Mouse (Mus musculus) liver, embryonic 11.5 days (tissue): ENCODE measurements at regions not wholly inside any gene's neighbourhood (a gene's known extent, or its start where the extent isn't known, plus 50 kb on each side); places are given as distances from the start of the nearest gene placed in this dataset.

Experiments used
- ATAC-seq: fragments of 200-750 bp; cut with Nextera tagmentation; replicated peaks from 2 replicates; pipeline ENCODE4 v1.8.0; 2017; ENCODE audit warnings: moderate number of reproducible peaks, mild to moderate bottlenecking, moderate TSS enrichment, moderate library complexity; ENCODE audit not compliant: low FRiP score
- DNase-seq: peaks from one replicate; pipeline ENCODE4 v3.0.0-alpha.2; 2017; ENCODE audit warnings: low spot score
- H3K27ac ChIP-seq: fragments of 300-500 bp; sonication (generic); 2 replicates; pipeline ENCODE4 v1.5.1; 2014; ENCODE audit warnings: mild to moderate bottlenecking, low read depth, low read length, control low read depth
- H3K27me3 ChIP-seq: fragments of 300-500 bp; sonication (generic); replicated peaks from 2 replicates; pipeline ENCODE4 v1.6.1; 2014; ENCODE audit warnings: low read length, mixed read lengths; ENCODE audit not compliant: control insufficient read depth, insufficient read depth
- H3K36me3 ChIP-seq: fragments of 300-500 bp; sonication (generic); 2 replicates; pipeline ENCODE4 v1.6.1; 2014; ENCODE audit warnings: mild to moderate bottlenecking, low read length, moderate library complexity, mixed read lengths; ENCODE audit not compliant: control insufficient read depth, insufficient read depth
- H3K4me1 ChIP-seq: fragments of 300-500 bp; sonication (generic); replicated peaks from 2 replicates; pipeline ENCODE4 v1.6.1; 2014; ENCODE audit warnings: low read length, mixed read lengths; ENCODE audit not compliant: control insufficient read depth, insufficient read depth
- H3K4me2 ChIP-seq: fragments of 300-500 bp; sonication (generic); 2 replicates; pipeline ENCODE4 v1.6.1; 2014; ENCODE audit warnings: mild to moderate bottlenecking, control low read depth, moderate library complexity
- H3K4me3 ChIP-seq: fragments of 300-500 bp; sonication (generic); 2 replicates; pipeline ENCODE4 v1.5.1; 2014; ENCODE audit warnings: low read depth, low read length, control low read depth
- H3K9ac ChIP-seq: fragments of 300-500 bp; sonication (generic); 2 replicates; pipeline ENCODE4 v1.6.1; 2014; ENCODE audit warnings: low read depth, low read length, control low read depth
- H3K9me3 ChIP-seq: fragments of 300-500 bp; sonication (generic); 2 replicates; pipeline ENCODE4 v1.6.1; 2016; ENCODE audit warnings: low read length, inconsistent platforms, mixed read lengths; ENCODE audit not compliant: control insufficient read depth
- WGBS: fragments of 180-500 bp; shearing (Covaris S2); extraction: QIAGEN DNeasy Blood & Tissue Kit; methylation state at CpG from one replicate; pipeline ENCODE4 v1.1.7; 2014; 5-methylcytosine and 5-hydroxymethylcytosine counted together

DNA sequence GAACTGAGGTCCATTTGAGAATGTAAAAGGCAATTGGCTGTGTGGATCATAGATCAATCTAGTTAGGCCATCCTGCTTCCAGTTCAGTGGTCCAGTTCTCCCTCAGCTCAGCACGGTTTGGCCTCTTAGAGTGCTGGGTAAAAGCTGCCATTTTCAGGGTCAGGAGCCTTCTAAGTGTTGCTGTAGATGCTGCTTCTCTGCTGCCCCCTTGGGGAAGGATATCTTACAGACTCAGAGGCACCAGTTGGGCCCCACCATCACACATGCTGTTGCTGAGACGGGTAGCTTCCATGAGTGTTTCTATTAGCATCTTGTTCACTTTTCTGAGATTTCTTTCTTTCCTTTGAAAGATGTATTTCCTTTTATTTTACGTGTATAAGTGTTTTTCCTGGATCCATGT lies 132.1 kb upstream of the Podxl start:
- WGBS, result 55% methylated on average over 3 of the region's 3 CpGs
- Histone ChIP-seq H3K4me1 (no peaks in the 10 kb centered on the region), H3K9ac (no peak overlapping the region), H3K9me3 (no peaks in the 10 kb centered on the region), H3K27me3 (no peaks in the 10 kb centered on the region), H3K36me3 (no peaks in the 10 kb centered on the region), H3K27ac (no peak overlapping the region), H3K4me2 (no peak overlapping the region), H3K4me3 (no peak overlapping the region)
- DNase-seq (peak; percentile 20), ATAC-seq (no peak)

DNA sequence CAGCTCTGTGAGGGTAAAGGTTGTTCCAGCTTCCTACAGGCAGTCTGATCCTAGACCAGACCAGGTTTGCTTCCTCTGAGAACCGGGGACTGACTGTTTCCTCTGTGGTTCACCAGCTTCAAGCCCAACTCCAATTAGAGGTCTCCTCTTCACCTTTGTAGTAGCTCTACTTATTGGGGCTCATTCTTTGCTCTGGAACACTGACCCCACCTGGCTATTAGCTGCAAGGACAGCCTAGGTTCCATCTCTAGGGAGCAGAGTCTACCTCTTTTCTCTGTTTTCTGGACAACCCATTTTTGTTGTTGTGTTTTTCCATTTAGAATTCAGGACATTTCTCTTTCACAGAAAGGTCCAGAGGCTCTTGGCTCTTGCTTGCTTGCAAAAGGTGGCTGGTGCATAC lies 129.3 kb upstream of the Podxl start:
- Histone ChIP-seq H3K9ac (no peak overlapping the region), H3K27ac (no peak overlapping the region), H3K9me3 (no peaks in the 10 kb centered on the region), H3K4me3 (no peak overlapping the region), H3K4me2 (no peak overlapping the region), H3K4me1 (no peaks in the 10 kb centered on the region), H3K27me3 (no peaks in the 10 kb centered on the region), H3K36me3 (no peaks in the 10 kb centered on the region)
- DNase-seq (no peak), ATAC-seq (no peak)
- 38% methylated on average over 1 of the region's 1 CpGs for WGBS

DNA sequence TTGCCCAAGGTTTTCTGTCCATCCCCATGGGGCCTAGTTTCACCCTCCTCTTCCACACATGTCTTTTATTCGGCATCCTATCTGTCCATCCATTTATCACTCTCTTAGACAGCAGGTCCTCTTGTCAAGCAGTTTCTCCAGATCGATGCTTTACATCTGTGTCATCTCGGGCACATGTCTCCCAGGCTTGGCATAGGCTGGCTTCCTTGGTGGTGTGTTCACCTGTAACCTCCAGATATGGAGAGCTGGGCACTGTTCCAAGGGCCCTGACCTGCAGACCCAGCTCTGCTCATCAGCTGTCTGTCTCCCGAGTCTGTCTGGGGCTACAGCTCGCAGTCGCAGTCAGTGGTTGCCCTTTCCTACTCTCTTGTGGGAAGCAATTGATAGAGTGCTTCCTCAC lies 128.2 kb upstream of the Podxl start:
- no peaks in the 10 kb centered on the region for H3K9me3 ChIP-seq
- no peaks in the 10 kb centered on the region for H3K36me3 ChIP-seq
- no peaks in the 10 kb centered on the region for H3K27me3 ChIP-seq
- H3K27ac ChIP-seq, result no peak overlapping the region
- WGBS, result 75% methylated on average over 6 of the region's 6 CpGs
- DNase-seq, result no peak
- H3K4me1 ChIP-seq, result no peaks in the 10 kb centered on the region
- H3K9ac ChIP-seq, result no peak overlapping the region
- no peak overlapping the region for H3K4me3 ChIP-seq
- no peak for ATAC-seq
- H3K4me2 ChIP-seq, result no peak overlapping the region

DNA sequence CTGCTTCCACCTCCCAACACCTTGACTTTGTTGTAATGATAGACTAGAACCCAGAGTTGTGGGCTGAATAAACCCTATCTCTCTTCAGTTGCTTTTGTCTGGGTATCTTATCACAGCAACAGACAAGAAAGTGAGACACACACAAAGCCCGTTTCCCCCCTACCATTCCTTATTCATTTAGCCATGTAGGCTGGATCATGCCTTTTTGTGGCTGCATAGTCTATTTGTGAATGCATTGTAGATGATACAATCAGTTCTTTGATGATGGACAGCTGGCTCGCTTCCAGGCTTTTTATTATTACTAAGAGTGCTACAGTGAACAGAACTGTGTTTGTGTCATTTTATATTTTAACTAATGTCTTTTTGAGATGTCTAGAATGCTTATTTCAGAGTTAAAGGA lies 116.3 kb upstream of the Podxl start:
- ATAC-seq, result no peak
- Histone ChIP-seq H3K9ac (no peak overlapping the region), H3K27ac (no peak overlapping the region), H3K27me3 (no peaks in the 10 kb centered on the region), H3K36me3 (no peaks in the 10 kb centered on the region), H3K4me1 (no peaks in the 10 kb centered on the region), H3K4me3 (no peak overlapping the region), H3K4me2 (no peak overlapping the region), H3K9me3 (no peaks in the 10 kb centered on the region)
- no peak for DNase-seq
- 68% methylated on average over 2 of the region's 2 CpGs for WGBS

DNA sequence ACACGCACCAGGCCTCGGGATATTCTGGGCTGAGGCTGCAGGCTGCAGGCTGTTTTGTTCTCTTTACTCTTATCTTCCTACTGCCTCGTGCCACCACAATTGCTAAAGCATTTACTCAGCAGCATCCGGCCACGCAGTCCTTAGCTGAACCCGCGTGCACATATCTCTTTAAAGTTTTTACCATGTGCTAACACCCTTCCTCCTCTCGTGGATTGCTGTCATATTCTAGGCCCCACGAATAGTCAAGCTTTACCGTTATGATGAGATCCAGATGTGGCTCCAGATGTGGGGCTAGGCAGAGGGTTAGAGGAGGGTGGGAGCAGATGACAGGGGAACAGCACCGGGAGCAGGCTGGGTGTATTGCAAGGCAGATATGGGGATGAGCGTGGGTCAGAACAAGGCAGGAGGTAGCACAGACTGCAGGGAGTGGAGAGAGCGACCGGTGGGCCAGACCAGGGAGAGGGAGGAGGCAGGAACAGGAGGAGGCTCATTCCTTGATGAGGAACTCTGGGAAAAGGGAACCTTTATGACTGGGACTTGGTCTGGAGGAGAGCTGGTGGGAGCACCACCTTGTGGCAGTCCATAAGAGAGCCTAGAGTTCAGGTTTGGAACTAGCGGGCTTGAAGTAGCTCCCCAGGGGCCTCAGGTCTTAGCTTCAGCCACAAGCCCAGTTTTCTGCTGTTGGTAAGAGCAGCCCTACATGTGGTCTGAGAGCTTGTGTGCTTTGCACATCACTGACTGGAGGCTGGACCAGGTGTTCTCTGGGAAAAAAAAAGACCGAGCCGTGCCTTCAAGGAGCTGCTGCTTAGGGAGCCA lies 102.1 kb upstream of the Podxl start:
- WGBS, result 44% methylated on average over 17 of the region's 17 CpGs
- H3K27me3 ChIP-seq, result 0 out of 2 replicates have a peak, but pooled peaks cover 4% of the 10 kb centered on the region
- peaks cover 8% of the 10 kb centered on the region; the same call in 1 of the 2 replicates for H3K4me1 ChIP-seq
- 0 out of 2 replicates have a peak overlapping the region, but pooled peaks have one; percentile 29 for H3K27ac ChIP-seq
- ATAC-seq (0 out of 2 replicates have a peak, but pooled peaks have one; percentile 33), DNase-seq (no peak)
- H3K4me2 ChIP-seq, result no peak overlapping the region
- no peaks in the 10 kb centered on the region for H3K9me3 ChIP-seq
- no peaks in the 10 kb centered on the region for H3K36me3 ChIP-seq
- no peak overlapping the region for H3K9ac ChIP-seq
- no peak overlapping the region for H3K4me3 ChIP-seq

GRCm38 (mm10) chr6:31664495-31664894 lies 100.7 kb upstream of the Podxl start:
- no peak overlapping the region for H3K4me2 ChIP-seq
- no peaks in the 10 kb centered on the region for H3K36me3 ChIP-seq
- peaks cover 4% of the 10 kb centered on the region; the same call in 1 of the 2 replicates for H3K27me3 ChIP-seq
- 22% methylated on average over 7 of the region's 7 CpGs for WGBS
- H3K4me1 ChIP-seq, result peaks cover 18% of the 10 kb centered on the region
- peak; percentile 62 for ATAC-seq
- no peak overlapping the region for H3K27ac ChIP-seq
- H3K9ac ChIP-seq, result no peak overlapping the region
- no peak overlapping the region for H3K4me3 ChIP-seq
- H3K9me3 ChIP-seq, result no peaks in the 10 kb centered on the region
- DNase-seq, result peak; percentile 59

GRCm38 (mm10) chr6:31660778-31661177 lies 97.0 kb upstream of the Podxl start:
- no peaks in the 10 kb centered on the region for H3K9me3 ChIP-seq
- DNase-seq, result peak; percentile 65
- no peak overlapping the region for H3K9ac ChIP-seq
- peak; percentile 47 for ATAC-seq
- no peaks in the 10 kb centered on the region for H3K36me3 ChIP-seq
- H3K4me2 ChIP-seq, result peak overlapping the region; percentile 28
- H3K27me3 ChIP-seq, result peaks cover 4% of the 10 kb centered on the region; the same call in 1 of the 2 replicates
- WGBS, result 11% methylated on average over 8 of the region's 8 CpGs
- H3K27ac ChIP-seq, result no peak overlapping the region; the same call in 1 of the 2 replicates
- H3K4me1 ChIP-seq, result peaks cover 25% of the 10 kb centered on the region
- H3K4me3 ChIP-seq, result no peak overlapping the region

DNA sequence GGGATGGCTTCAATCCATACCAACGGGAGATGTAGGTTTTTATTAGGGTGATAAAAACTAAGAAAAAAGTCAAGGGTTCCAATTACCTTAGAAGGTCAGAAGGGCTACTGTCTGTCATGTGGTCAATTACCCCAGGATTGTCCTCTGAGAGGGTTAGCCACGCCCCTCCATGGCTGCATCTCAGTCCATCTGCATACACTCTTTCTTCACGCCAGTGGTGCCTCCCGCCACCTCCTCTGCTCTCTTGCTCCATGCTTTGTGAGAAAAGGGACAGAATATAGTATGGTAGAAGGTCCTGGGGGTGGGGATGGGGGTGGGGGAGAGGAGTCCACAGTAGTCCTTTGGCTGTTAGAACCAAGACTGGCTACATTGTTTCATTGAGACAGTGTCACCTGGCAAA lies 96.1 kb upstream of the Podxl start:
- H3K27me3 ChIP-seq, result peaks cover 4% of the 10 kb centered on the region; the same call in 1 of the 2 replicates
- H3K9me3 ChIP-seq, result no peaks in the 10 kb centered on the region
- no peak overlapping the region for H3K27ac ChIP-seq
- no peaks in the 10 kb centered on the region for H3K36me3 ChIP-seq
- H3K4me3 ChIP-seq, result no peak overlapping the region
- DNase-seq, result no peak
- H3K4me2 ChIP-seq, result no peak overlapping the region
- no peak for ATAC-seq
- H3K4me1 ChIP-seq, result peaks cover 20% of the 10 kb centered on the region
- WGBS, result 69% methylated on average over 4 of the region's 4 CpGs
- no peak overlapping the region for H3K9ac ChIP-seq
